Mouse (Mus musculus) ES-E14 (cell line): ENCODE data around the gene Tmem117.

Experiments used
- HCFC1 ChIP-seq: IDR thresholded peaks from 2 replicates; pipeline ENCODE4 v1.6.1; 2012; ENCODE audit warnings: low read length, inconsistent platforms, borderline replicate concordance; ENCODE audit not compliant: insufficient read depth
- MAFK ChIP-seq: IDR thresholded peaks from 2 replicates; pipeline ENCODE4 v1.6.1; 2014; ENCODE audit warnings: mild to moderate bottlenecking, low read depth, low read length, inconsistent platforms; ENCODE audit not compliant: insufficient read depth
- ZC3H11A ChIP-seq: IDR thresholded peaks from 2 replicates; pipeline ENCODE4 v1.6.1; 2012; ENCODE audit warnings: low read depth, mild to moderate bottlenecking, inconsistent platforms, low read length, borderline replicate concordance

GRCm38 (mm10) chr15:95145118-95145517 lies 516.1 kb downstream of the Tmem117 start:
- TF ChIP-seq HCFC1 (no peak), ZC3H11A (no peak), MAFK (no peak)
